Mouse (Mus musculus): ENCODE measurements at regions not wholly inside any gene's neighbourhood (a gene's known extent, or its start where the extent isn't known, plus 50 kb on each side); places are given as distances from the start of the nearest gene placed in this dataset.

- Histone ChIP-seq H3K4me3 (ENCODE audit: insufficient read depth, low read depth, low read length) (no peak overlapping the region), H3K27ac (replicated peaks; ENCODE audit: low read depth, low read length) (no peak overlapping the region), H3K4me1 (ENCODE audit: control insufficient read depth, insufficient read depth, insufficient read length, low read length) (peaks cover 3% of the 10 kb centered on the region)
Observed at GRCm38 (mm10) chr14:45056291-45056690, 68.3 kb downstream of the Ptger2 start.

GRCm38 (mm10) chr14:45061681-45062080 lies 73.7 kb downstream of the Ptger2 start:
- H3K4me1 ChIP-seq (ENCODE audit: control insufficient read depth, insufficient read depth, insufficient read length, low read length) = no peaks in the 10 kb centered on the region
- no peak overlapping the region for H3K27ac ChIP-seq (replicated peaks; ENCODE audit: low read depth, low read length)
- no peak overlapping the region for H3K4me3 ChIP-seq (ENCODE audit: insufficient read depth, low read depth, low read length)

GRCm38 (mm10) chr14:45064498-45064897 lies 76.5 kb downstream of the Ptger2 start:
- Histone ChIP-seq H3K27ac (replicated peaks; ENCODE audit: low read depth, low read length) (no peak overlapping the region), H3K4me1 (ENCODE audit: control insufficient read depth, insufficient read depth, insufficient read length, low read length) (no peaks in the 10 kb centered on the region), H3K4me3 (ENCODE audit: insufficient read depth, low read depth, low read length) (no peak overlapping the region)

GRCm38 (mm10) chr14:45069598-45070212 lies 81.7 kb downstream of the Ptger2 start:
- peaks cover under 1% of the 10 kb centered on the region; the same call in 1 of the 2 replicates for H3K4me1 ChIP-seq (ENCODE audit: control insufficient read depth, insufficient read depth, insufficient read length, low read length)
- H3K27ac ChIP-seq (replicated peaks; ENCODE audit: low read depth, low read length) = no peak overlapping the region
- H3K4me3 ChIP-seq (ENCODE audit: insufficient read depth, low read depth, low read length) = no peak overlapping the region

- no peak overlapping the region for H3K4me3 ChIP-seq (ENCODE audit: insufficient read depth, low read depth, low read length)
- H3K27ac ChIP-seq (replicated peaks; ENCODE audit: low read depth, low read length) = peak overlapping the region; percentile 83
- peaks cover 13% of the 10 kb centered on the region; the same call in 1 of the 2 replicates for H3K4me1 ChIP-seq (ENCODE audit: control insufficient read depth, insufficient read depth, insufficient read length, low read length)
Observed at GRCm38 (mm10) chr14:45074902-45075488, 87.0 kb downstream of the Ptger2 start.

- H3K27ac ChIP-seq (replicated peaks; ENCODE audit: low read depth, low read length) = no peak overlapping the region
- no peak overlapping the region for H3K4me3 ChIP-seq (ENCODE audit: insufficient read depth, low read depth, low read length)
- peaks cover 13% of the 10 kb centered on the region; the same call in 1 of the 2 replicates for H3K4me1 ChIP-seq (ENCODE audit: control insufficient read depth, insufficient read depth, insufficient read length, low read length)
Observed at GRCm38 (mm10) chr14:45077216-45077615, 89.2 kb downstream of the Ptger2 start.

GRCm38 (mm10) chr14:45079793-45080192 lies 91.8 kb downstream of the Ptger2 start:
- no peak overlapping the region for H3K4me3 ChIP-seq (ENCODE audit: insufficient read depth, low read depth, low read length)
- no peak overlapping the region for H3K27ac ChIP-seq (replicated peaks; ENCODE audit: low read depth, low read length)

GRCm38 (mm10) chr14:45080231-45080630 lies 92.2 kb downstream of the Ptger2 start:
- H3K4me3 ChIP-seq (ENCODE audit: insufficient read depth, low read depth, low read length) = no peak overlapping the region
- H3K27ac ChIP-seq (replicated peaks; ENCODE audit: low read depth, low read length) = no peak overlapping the region
- peaks cover 7% of the 10 kb centered on the region for H3K4me1 ChIP-seq (ENCODE audit: control insufficient read depth, insufficient read depth, insufficient read length, low read length)

More at GRCm38 (mm10) chr14:45079793-45080192, 91.8 kb downstream of the Ptger2 start:
- peaks cover 12% of the 10 kb centered on the region; the same call in 1 of the 2 replicates for H3K4me1 ChIP-seq (ENCODE audit: control insufficient read depth, insufficient read depth, insufficient read length, low read length)

GRCm38 (mm10) chr14:45083058-45083457 lies 95.1 kb downstream of the Ptger2 start:
- Histone ChIP-seq H3K4me1 (ENCODE audit: control insufficient read depth, insufficient read depth, insufficient read length, low read length) (no peaks in the 10 kb centered on the region; the same call in 1 of the 2 replicates), H3K4me3 (ENCODE audit: insufficient read depth, low read depth, low read length) (no peak overlapping the region), H3K27ac (replicated peaks; ENCODE audit: low read depth, low read length) (no peak overlapping the region)
